Mouse (Mus musculus) liver, embryonic 16.5 days (tissue): ENCODE data around the gene Rbm47. TPM values are rescaled to one million over a fixed set of nuclear protein-coding genes. Genes with fewer than 3 reads are reported as not detected.

ENCODE experiments used
- ATAC-seq: fragments of 200-750 bp; cut with Nextera tagmentation; 2 replicates; pipeline ENCODE4 v1.8.0; 2017; ENCODE audit warnings: low read depth, mild to moderate bottlenecking, moderate number of reproducible peaks, moderate library complexity
- H3K27ac ChIP-seq: fragments of 300-500 bp; sonication (generic); 2 replicates; pipeline ENCODE4 v1.5.1; 2014; ENCODE audit warnings: mild to moderate bottlenecking, low read length
- H3K27me3 ChIP-seq: fragments of 300-500 bp; sonication (generic); 2 replicates; pipeline ENCODE4 v1.6.1; 2014; ENCODE audit warnings: low read depth, low read length, mixed read lengths; ENCODE audit not compliant: control insufficient read depth, insufficient read depth
- H3K36me3 ChIP-seq: fragments of 300-500 bp; sonication (generic); 2 replicates; pipeline ENCODE4 v1.6.1; 2014; ENCODE audit warnings: mild to moderate bottlenecking; ENCODE audit not compliant: control insufficient read depth, insufficient read depth
- H3K4me1 ChIP-seq: fragments of 300-500 bp; sonication (generic); 2 replicates; pipeline ENCODE4 v1.6.1; 2014; ENCODE audit warnings: low read depth, low read length, mixed read lengths; ENCODE audit not compliant: control insufficient read depth
- H3K4me2 ChIP-seq: fragments of 300-500 bp; sonication (generic); 2 replicates; pipeline ENCODE4 v1.6.1; 2014; ENCODE audit warnings: low read depth, low read length, mixed read lengths
- H3K4me3 ChIP-seq: fragments of 300-500 bp; sonication (generic); 2 replicates; pipeline ENCODE4 v1.5.1; 2014; ENCODE audit warnings: low read depth, mild to moderate bottlenecking, low read length
- H3K9ac ChIP-seq: fragments of 300-500 bp; sonication (generic); 2 replicates; pipeline ENCODE4 v1.6.1; 2014; ENCODE audit warnings: low read depth, low read length
- H3K9me3 ChIP-seq: fragments of 300-500 bp; sonication (generic); replicated peaks from 2 replicates; pipeline ENCODE4 v1.6.1; 2016; ENCODE audit warnings: low read length; ENCODE audit not compliant: control insufficient read depth
- WGBS: fragments of 180-500 bp; shearing (Covaris S2); extraction: QIAGEN DNeasy Blood & Tissue Kit; methylation state at CpG from one replicate; pipeline ENCODE4 v1.1.7; 2014; ENCODE audit not compliant: insufficient replicate concordance; 5-methylcytosine and 5-hydroxymethylcytosine counted together
- polyA plus RNA-seq: library from polyadenylated mRNA; unstranded; fragments of >200 nt; fragmentation: Nextera tagmentation; extraction: Ambion mirVana; gene quantifications from 2 replicates; pipeline ENCODE4 v1.2.1, GENCODE M21; 2015

Rbm47 gene
- polyA plus RNA-seq, 1 experiment from 2014 or later = 19.3 TPM

- H3K9ac ChIP-seq = no peak overlapping the region
- no peak for ATAC-seq
- no peaks in the 10 kb centered on the region; the same call in 1 of the 2 replicates for H3K4me1 ChIP-seq
- no peak overlapping the region for H3K4me2 ChIP-seq
- H3K27me3 ChIP-seq = no peaks in the 10 kb centered on the region
- 65% methylated on average over 9 of the region's 9 CpGs for WGBS
- no peak overlapping the region for H3K4me3 ChIP-seq
- H3K9me3 ChIP-seq = no peaks in the 10 kb centered on the region
- H3K27ac ChIP-seq = no peak overlapping the region
- no peaks in the 10 kb centered on the region for H3K36me3 ChIP-seq
These were observed 48.0 kb downstream of the Rbm47 start for GRCm38 (mm10) chr5:66124931-66125330.

- H3K27me3 ChIP-seq = no peaks in the 10 kb centered on the region
- no peak overlapping the region for H3K27ac ChIP-seq
- no peak overlapping the region for H3K4me3 ChIP-seq
- H3K9ac ChIP-seq = no peak overlapping the region
- no peak overlapping the region for H3K4me2 ChIP-seq
- 69% methylated on average over 4 of the region's 4 CpGs for WGBS
- no peak for ATAC-seq
- no peaks in the 10 kb centered on the region for H3K36me3 ChIP-seq
- H3K9me3 ChIP-seq = no peaks in the 10 kb centered on the region
- no peaks in the 10 kb centered on the region; the same call in 1 of the 2 replicates for H3K4me1 ChIP-seq
These were observed 48.9 kb downstream of the Rbm47 start for GRCm38 (mm10) chr5:66124089-66124400.

GRCm38 (mm10) chr5:66123295-66124088 is 49.4 kb downstream of the Rbm47 start:
- no peak overlapping the region for H3K27ac ChIP-seq
- H3K9me3 ChIP-seq = no peaks in the 10 kb centered on the region
- no peaks in the 10 kb centered on the region; the same call in 1 of the 2 replicates for H3K4me1 ChIP-seq
- no peak overlapping the region for H3K4me2 ChIP-seq
- no peak overlapping the region for H3K4me3 ChIP-seq
- H3K27me3 ChIP-seq = no peaks in the 10 kb centered on the region
- peak; percentile 50; the same call in 1 of the 2 replicates for ATAC-seq
- 62% methylated on average over 12 of the region's 12 CpGs for WGBS
- no peaks in the 10 kb centered on the region for H3K36me3 ChIP-seq
- H3K9ac ChIP-seq = no peak overlapping the region

DNA sequence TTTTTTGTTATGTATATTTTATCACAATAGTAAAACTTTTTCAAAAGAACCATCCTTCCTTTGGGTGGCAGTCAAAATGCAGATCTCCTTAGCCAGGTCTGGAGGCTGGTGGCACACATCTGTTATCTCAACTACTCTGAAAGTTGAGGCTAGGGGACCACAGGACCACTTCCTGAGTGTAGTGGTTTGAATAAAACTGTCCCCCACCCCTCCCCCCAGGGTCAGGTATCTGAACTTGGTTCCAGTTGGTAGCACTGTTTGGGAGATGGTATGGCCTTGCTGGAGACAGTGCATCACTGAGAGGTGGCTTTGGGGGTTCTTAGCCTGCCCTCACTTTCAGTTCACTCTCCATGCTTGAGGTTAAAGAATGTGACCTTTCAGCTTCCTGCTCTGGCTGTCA is 51.7 kb downstream of the Rbm47 start:
- no peak overlapping the region for H3K9ac ChIP-seq
- no peaks in the 10 kb centered on the region for H3K36me3 ChIP-seq
- H3K4me3 ChIP-seq = no peak overlapping the region
- no peak for ATAC-seq
- no peaks in the 10 kb centered on the region; the same call in 1 of the 2 replicates for H3K4me1 ChIP-seq
- no peak overlapping the region for H3K4me2 ChIP-seq
- H3K27me3 ChIP-seq = no peaks in the 10 kb centered on the region
- no peak overlapping the region for H3K27ac ChIP-seq
- no peaks in the 10 kb centered on the region for H3K9me3 ChIP-seq

GRCm38 (mm10) chr5:66114751-66115150 is 58.2 kb downstream of the Rbm47 start:
- ATAC-seq = no peak
- Histone ChIP-seq H3K9me3 (no peaks in the 10 kb centered on the region), H3K4me3 (no peak overlapping the region), H3K36me3 (no peaks in the 10 kb centered on the region), H3K4me2 (no peak overlapping the region), H3K4me1 (peaks cover 3% of the 10 kb centered on the region), H3K27ac (peak overlapping the region; percentile 54), H3K27me3 (no peaks in the 10 kb centered on the region), H3K9ac (no peak overlapping the region)
- WGBS = 53% methylated on average over 14 of the region's 14 CpGs

DNA sequence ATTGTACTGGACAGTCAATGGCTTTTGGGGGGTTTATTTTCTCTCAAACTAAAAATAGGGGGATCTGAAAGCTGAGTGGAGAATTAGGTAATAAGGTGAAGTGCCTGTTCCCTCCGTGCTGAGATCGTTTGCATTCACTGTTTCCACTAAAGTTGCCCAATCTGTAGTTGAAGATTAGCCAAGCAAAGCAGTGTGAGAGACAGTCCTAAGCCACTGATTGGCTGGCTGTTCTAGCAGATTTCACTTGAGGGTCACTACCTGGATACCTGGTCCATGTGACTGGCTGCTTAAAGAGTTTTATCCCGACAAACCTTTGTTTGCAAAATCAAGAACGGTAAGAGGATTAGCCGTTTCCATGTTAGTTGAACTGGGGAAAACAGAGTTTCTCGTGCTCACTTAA is 58.7 kb downstream of the Rbm47 start:
- ATAC-seq = peak; percentile 91
- no peaks in the 10 kb centered on the region for H3K9me3 ChIP-seq
- H3K4me1 ChIP-seq = peaks cover 3% of the 10 kb centered on the region
- H3K27ac ChIP-seq = peak overlapping the region; percentile 46; the same call in 1 of the 2 replicates
- no peaks in the 10 kb centered on the region for H3K36me3 ChIP-seq
- WGBS = 50% methylated on average over 6 of the region's 6 CpGs
- no peak overlapping the region for H3K9ac ChIP-seq
- no peak overlapping the region for H3K4me3 ChIP-seq
- H3K4me2 ChIP-seq = no peak overlapping the region
- no peaks in the 10 kb centered on the region for H3K27me3 ChIP-seq

DNA sequence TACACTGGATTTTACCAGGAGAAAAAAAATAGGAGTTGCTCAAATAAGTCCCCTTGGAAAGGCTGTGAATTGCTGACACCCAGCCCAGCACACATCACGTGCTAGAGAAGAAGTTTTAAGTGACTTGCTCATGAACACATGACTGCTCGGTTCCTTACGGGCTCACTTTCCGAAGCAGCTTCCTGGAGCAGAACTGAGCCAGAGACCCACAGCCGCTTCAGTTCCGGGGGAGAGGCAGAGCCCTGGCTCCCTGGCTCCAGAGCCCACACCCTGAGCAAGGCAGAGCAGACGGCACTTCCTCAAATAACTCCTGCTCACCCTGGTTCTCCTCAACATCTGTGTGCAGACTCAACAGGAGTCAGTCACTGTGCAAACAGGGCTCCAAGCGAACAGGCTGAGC is 60.9 kb downstream of the Rbm47 start:
- peaks cover 3% of the 10 kb centered on the region for H3K4me1 ChIP-seq
- H3K9ac ChIP-seq = no peak overlapping the region
- WGBS = 18% methylated on average over 8 of the region's 8 CpGs
- peak overlapping the region; percentile 27; the same call in 1 of the 2 replicates for H3K27ac ChIP-seq
- no peaks in the 10 kb centered on the region for H3K36me3 ChIP-seq
- H3K4me3 ChIP-seq = no peak overlapping the region
- H3K9me3 ChIP-seq = no peaks in the 10 kb centered on the region
- H3K4me2 ChIP-seq = no peak overlapping the region
- H3K27me3 ChIP-seq = no peaks in the 10 kb centered on the region
- ATAC-seq = peak; percentile 30

- Histone ChIP-seq H3K4me1 (no peaks in the 10 kb centered on the region), H3K27me3 (no peaks in the 10 kb centered on the region), H3K27ac (peak overlapping the region; percentile 76), H3K4me2 (no peak overlapping the region), H3K9me3 (no peaks in the 10 kb centered on the region), H3K4me3 (no peak overlapping the region), H3K9ac (no peak overlapping the region), H3K36me3 (no peaks in the 10 kb centered on the region)
- WGBS = 52% methylated on average over 9 of the region's 9 CpGs
- ATAC-seq = no peak
These were observed 66.5 kb downstream of the Rbm47 start for GRCm38 (mm10) chr5:66106372-66106771.

- Histone ChIP-seq H3K27me3 (no peaks in the 10 kb centered on the region), H3K4me3 (no peak overlapping the region), H3K36me3 (no peaks in the 10 kb centered on the region), H3K4me2 (no peak overlapping the region), H3K27ac (peak overlapping the region; percentile 76), H3K9me3 (no peaks in the 10 kb centered on the region), H3K4me1 (no peaks in the 10 kb centered on the region), H3K9ac (no peak overlapping the region)
- 34% methylated on average over 7 of the region's 7 CpGs for WGBS
- ATAC-seq = peak; percentile 78
These were observed 67.0 kb downstream of the Rbm47 start for GRCm38 (mm10) chr5:66105946-66106345.
